Mouse (Mus musculus) limb, embryonic 14.5 days (tissue): ENCODE measurements at regions not wholly inside any gene's neighbourhood (a gene's known extent, or its start where the extent isn't known, plus 50 kb on each side); places are given as distances from the start of the nearest gene placed in this dataset.

Experiments
- ATAC-seq: fragments of 200-750 bp; cut with Nextera tagmentation; 2 replicates; pipeline ENCODE4 v1.8.0; 2017; ENCODE audit warnings: low read depth, moderate number of reproducible peaks, moderate TSS enrichment; ENCODE audit not compliant: low FRiP score
- DNase-seq: peaks from one replicate; pipeline ENCODE4 v3.0.0-alpha.2; 2015; ENCODE audit warnings: low spot score
- H3K27ac ChIP-seq: fragments of 300-500 bp; sonication (generic); replicated peaks from 2 replicates; pipeline ENCODE4 v1.5.1; 2014; ENCODE audit warnings: low read depth, mild to moderate bottlenecking, low read length, moderate library complexity, mixed read lengths
- H3K27me3 ChIP-seq: fragments of 300-500 bp; sonication (generic); 2 replicates; pipeline ENCODE4 v1.6.1; 2014; ENCODE audit warnings: low read length, mixed read lengths; ENCODE audit not compliant: control insufficient read depth, insufficient read depth
- H3K36me3 ChIP-seq: fragments of 300-500 bp; sonication (generic); 2 replicates; pipeline ENCODE4 v1.6.1; 2014; ENCODE audit warnings: mild to moderate bottlenecking, low read length, moderate library complexity, mixed read lengths; ENCODE audit not compliant: control insufficient read depth, insufficient read depth
- H3K4me1 ChIP-seq: fragments of 300-500 bp; sonication (generic); 2 replicates; pipeline ENCODE4 v1.6.1; 2014; ENCODE audit warnings: antibody characterized with exemption, low read length, mixed read lengths; ENCODE audit not compliant: control insufficient read depth, insufficient read depth
- H3K4me2 ChIP-seq: fragments of 300-500 bp; sonication (generic); replicated peaks from 2 replicates; pipeline ENCODE4 v1.6.1; 2014; ENCODE audit warnings: low read depth, mild to moderate bottlenecking, low read length, moderate library complexity; ENCODE audit not compliant: severe bottlenecking
- H3K4me3 ChIP-seq: fragments of 300-500 bp; sonication (generic); replicated peaks from 2 replicates; pipeline ENCODE4 v1.5.1; 2014; ENCODE audit warnings: low read length
- H3K9ac ChIP-seq: fragments of 300-500 bp; sonication (generic); 2 replicates; pipeline ENCODE4 v1.6.1; 2014; ENCODE audit warnings: mild to moderate bottlenecking, low read depth, low read length, moderate library complexity; ENCODE audit not compliant: severe bottlenecking
- H3K9me3 ChIP-seq: fragments of 300-500 bp; sonication (generic); 2 replicates; pipeline ENCODE4 v1.6.1; 2016; ENCODE audit warnings: low read length; ENCODE audit not compliant: control insufficient read depth
- POLR2A ChIP-seq: fragments of 200-500 bp; IDR thresholded peaks from 2 replicates; pipeline ENCODE4 v1.8.0; 2012; ENCODE audit warnings: inconsistent platforms, mild to moderate bottlenecking, moderate library complexity, borderline replicate concordance; ENCODE audit not compliant: insufficient read depth, insufficient read length; ENCODE audit errors: extremely low read depth
- WGBS: fragments of 180-500 bp; shearing (Covaris S2); extraction: QIAGEN DNeasy Blood & Tissue Kit; methylation state at CpG from one replicate; pipeline ENCODE4 v1.1.7; 2014; 5-methylcytosine and 5-hydroxymethylcytosine counted together

DNA sequence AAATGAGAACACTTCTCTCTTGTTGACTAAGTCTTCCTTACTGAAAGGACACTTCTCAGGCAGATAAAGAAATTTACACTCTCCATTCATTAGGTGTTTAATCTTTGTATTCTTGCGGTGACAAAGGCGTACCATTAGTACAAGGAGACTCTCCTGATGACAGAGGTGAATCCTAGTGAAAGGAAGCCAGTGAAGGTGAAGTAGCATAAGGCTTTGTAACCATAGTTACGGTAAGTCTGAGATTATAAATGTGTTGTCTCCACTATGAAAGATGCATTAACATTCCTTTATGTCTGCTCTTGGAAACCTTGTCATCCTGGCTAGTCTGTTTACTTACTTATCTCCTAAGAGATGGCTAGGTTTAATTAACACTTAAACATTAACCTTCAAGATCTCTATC, 719.3 kb downstream of the Egfem1 start:
- Histone ChIP-seq H3K9ac (no peak overlapping the region), H3K4me2 (no peak overlapping the region), H3K9me3 (no peaks in the 10 kb centered on the region), H3K4me1 (peaks cover 7% of the 10 kb centered on the region; the same call in 1 of the 2 replicates), H3K36me3 (no peaks in the 10 kb centered on the region), H3K4me3 (no peak overlapping the region), H3K27me3 (no peaks in the 10 kb centered on the region), H3K27ac (no peak overlapping the region)
- TF ChIP-seq POLR2A, result no peak
- DNase-seq, result no peak
- ATAC-seq, result no peak
- 95% methylated on average over 3 of the region's 3 CpGs for WGBS

DNA sequence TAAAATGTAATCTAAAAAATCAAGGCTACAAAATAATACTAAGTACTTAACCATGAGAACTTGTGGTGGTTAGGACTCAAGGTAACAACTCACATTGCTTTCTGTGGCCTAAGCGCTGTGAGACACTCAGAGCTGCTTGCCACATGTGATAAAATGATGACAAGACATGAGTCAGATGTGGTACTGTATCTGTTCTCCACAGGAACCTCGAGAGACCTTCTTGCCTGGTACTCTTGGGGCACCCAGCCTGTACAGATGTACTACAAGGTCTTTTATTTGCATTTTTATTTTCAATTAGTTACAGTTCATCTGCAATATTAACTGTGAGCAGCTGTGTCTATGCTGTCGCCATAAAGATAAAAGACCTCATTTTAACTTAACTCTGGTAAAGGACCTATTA, 692.5 kb downstream of the Egfem1 start:
- no peak for ATAC-seq

DNA sequence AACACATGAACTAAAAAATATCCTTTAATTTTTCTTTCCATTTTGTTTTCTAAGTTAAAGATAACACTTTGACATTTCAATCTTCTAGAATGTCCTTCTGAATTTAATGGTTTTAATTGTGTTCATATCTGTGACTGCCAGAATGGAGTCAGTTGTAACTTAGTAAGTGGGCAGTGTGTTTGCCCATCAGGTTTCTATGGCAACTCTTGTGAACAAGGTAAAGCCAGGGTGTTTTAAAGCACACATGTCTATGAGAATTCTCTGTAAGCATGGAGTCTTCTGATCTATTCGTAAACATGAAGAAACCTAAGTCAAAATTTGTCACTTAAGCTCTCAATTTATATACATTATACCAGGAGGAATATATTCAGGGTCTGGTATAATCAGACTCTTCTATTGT, 689.4 kb downstream of the Egfem1 start:
- Histone ChIP-seq H3K27me3 (no peaks in the 10 kb centered on the region), H3K9me3 (no peaks in the 10 kb centered on the region), H3K9ac (no peak overlapping the region), H3K4me2 (no peak overlapping the region), H3K36me3 (no peaks in the 10 kb centered on the region), H3K27ac (no peak overlapping the region), H3K4me3 (no peak overlapping the region), H3K4me1 (0 out of 2 replicates have a peak, but pooled peaks cover 7% of the 10 kb centered on the region)
- no peak for TF ChIP-seq POLR2A
- DNase-seq (no peak), ATAC-seq (no peak)
- WGBS, result 88% methylated on average over 1 of the region's 1 CpGs

More for the DNA sequence above, 692.5 kb downstream of the Egfem1 start:
- no peak for DNase-seq
- H3K36me3 ChIP-seq, result no peaks in the 10 kb centered on the region
- WGBS, result 35% methylated on average over 3 of the region's 3 CpGs
- H3K4me1 ChIP-seq, result 0 out of 2 replicates have a peak, but pooled peaks cover 13% of the 10 kb centered on the region
- H3K27ac ChIP-seq, result no peak overlapping the region
- no peak for TF ChIP-seq POLR2A
- H3K4me3 ChIP-seq, result no peak overlapping the region
- no peaks in the 10 kb centered on the region for H3K9me3 ChIP-seq
- H3K4me2 ChIP-seq, result no peak overlapping the region
- no peak overlapping the region for H3K9ac ChIP-seq
- H3K27me3 ChIP-seq, result no peaks in the 10 kb centered on the region

DNA sequence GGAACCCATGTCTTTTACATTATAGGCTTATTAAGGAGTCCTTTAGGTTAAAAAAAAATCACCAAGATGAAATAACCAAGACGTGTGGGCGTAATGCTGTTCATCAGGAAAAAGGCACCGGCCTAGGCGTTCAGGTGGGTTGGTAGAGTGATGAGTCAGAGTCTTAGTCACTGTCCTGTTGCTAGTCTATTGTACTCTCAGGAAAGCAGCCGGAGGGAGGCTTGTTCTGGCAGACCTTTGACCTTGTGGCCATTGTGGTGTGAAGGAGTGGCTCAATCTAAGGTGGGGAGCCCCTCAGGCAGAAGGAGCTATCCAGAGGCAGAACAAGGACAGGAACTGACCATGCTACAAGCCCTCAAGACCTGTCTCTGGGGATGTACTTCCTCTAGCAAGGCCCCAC, 686.8 kb downstream of the Egfem1 start:
- ATAC-seq (no peak), DNase-seq (no peak)
- no peaks in the 10 kb centered on the region for H3K9me3 ChIP-seq
- no peak overlapping the region for H3K27ac ChIP-seq
- 78% methylated on average over 5 of the region's 5 CpGs for WGBS
- H3K4me2 ChIP-seq, result no peak overlapping the region
- H3K4me1 ChIP-seq, result no peaks in the 10 kb centered on the region
- no peaks in the 10 kb centered on the region for H3K27me3 ChIP-seq
- no peaks in the 10 kb centered on the region for H3K36me3 ChIP-seq
- no peak overlapping the region for H3K9ac ChIP-seq
- no peak for TF ChIP-seq POLR2A
- no peak overlapping the region for H3K4me3 ChIP-seq

DNA sequence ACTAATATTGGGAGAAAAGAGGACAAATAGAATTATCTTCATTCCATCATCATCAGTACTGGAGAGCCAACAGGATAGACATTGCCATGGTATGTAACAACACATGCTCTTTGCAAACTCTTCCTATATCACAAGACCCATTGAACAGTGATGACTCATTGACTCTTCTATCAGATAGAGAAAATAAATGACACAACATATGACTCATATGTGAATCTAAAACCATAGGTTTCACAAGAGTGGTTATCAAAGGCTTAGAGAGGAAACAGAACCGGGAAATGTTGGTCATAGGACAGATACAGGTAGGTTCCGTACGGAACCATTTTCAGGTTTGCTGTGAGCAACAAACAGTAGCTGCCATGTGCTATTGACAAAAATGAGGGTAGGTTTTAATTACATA, 682.2 kb downstream of the Egfem1 start:
- Histone ChIP-seq H3K9ac (no peak overlapping the region), H3K27ac (no peak overlapping the region)

More for the DNA sequence above, 682.2 kb downstream of the Egfem1 start:
- Histone ChIP-seq H3K4me3 (no peak overlapping the region), H3K27me3 (no peaks in the 10 kb centered on the region), H3K4me2 (no peak overlapping the region), H3K9me3 (no peaks in the 10 kb centered on the region), H3K4me1 (no peaks in the 10 kb centered on the region; the same call in 1 of the 2 replicates), H3K36me3 (no peaks in the 10 kb centered on the region)
- DNase-seq (no peak), ATAC-seq (no peak)
- 96% methylated on average over 3 of the region's 3 CpGs for WGBS
- no peak for TF ChIP-seq POLR2A
